Mouse (Mus musculus) thymus, adult 2 months (tissue): ENCODE measurements around the gene Cpd.

Experiments
- CTCF ChIP-seq: fragments of 200-500 bp; IDR thresholded peaks from 2 replicates; pipeline ENCODE4 v1.5.1; 2012; ENCODE audit warnings: mild to moderate bottlenecking, control low read depth, low read length, moderate library complexity, borderline replicate concordance; ENCODE audit not compliant: control insufficient read depth, poor library complexity, insufficient read depth; ENCODE audit errors: extremely low read depth
- POLR2A ChIP-seq: fragments of 200-500 bp; IDR thresholded peaks from 2 replicates; pipeline ENCODE4 v1.6.1; 2012; ENCODE audit warnings: mild to moderate bottlenecking, low read length, control low read depth, moderate library complexity; ENCODE audit not compliant: control insufficient read depth, poor library complexity, insufficient read depth; ENCODE audit errors: extremely low read depth

DNA sequence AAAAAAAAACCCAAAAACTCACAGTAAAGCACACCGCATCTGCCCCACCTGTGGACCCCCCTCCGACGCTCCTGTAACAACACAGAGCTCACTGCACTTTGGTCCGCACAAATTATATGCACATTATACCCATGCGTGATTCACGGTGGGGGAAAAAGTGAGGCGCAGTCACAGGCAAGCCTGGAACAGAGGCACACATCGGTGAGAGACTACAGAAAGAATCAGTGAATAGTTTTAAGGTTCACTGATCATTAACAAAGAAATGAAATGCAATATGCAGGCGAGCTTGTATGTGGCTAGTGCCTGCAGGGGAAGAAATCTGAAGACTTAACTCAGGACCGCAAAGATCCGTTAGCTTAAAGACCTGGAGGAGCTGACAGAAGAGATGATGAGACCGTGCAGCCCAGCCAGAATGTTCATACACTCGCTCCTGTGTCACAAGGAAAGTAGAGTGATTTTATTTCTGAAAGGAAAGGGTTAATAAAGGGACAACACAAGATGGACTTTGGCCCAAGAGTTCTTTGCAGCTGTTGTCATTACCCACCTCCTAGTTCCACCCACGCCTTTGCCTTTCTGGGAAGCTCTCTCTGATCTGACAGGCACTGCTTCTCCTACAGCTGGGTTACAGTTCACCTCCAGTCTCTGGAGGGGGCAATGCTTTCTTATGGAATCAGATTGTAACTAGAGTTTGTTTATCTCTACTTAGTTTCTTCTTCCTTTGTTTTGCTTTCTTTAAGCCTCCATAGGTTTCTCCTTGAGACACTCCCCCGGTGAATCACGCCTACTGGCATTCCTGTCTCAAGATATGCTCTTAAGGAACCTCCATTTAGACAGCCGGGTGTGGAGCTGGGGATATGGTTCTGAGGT is 7.9 kb upstream of the Cpd start:
- TF ChIP-seq CTCF (no peak), POLR2A (no peak)
